Mouse (Mus musculus) stomach, embryonic 16.5 days (tissue): ENCODE measurements around the gene Dusp16. TPM values are rescaled to one million over a fixed set of nuclear protein-coding genes. Genes with fewer than 3 reads are reported as not detected.

ENCODE experiments used
- ATAC-seq: fragments of 200-750 bp; cut with Nextera tagmentation; 2 replicates; pipeline ENCODE4 v1.8.0; 2017; ENCODE audit warnings: moderate number of reproducible peaks, moderate TSS enrichment; ENCODE audit not compliant: insufficient read depth, low FRiP score
- H3K27ac ChIP-seq: fragments of 300-500 bp; sonication (generic); 2 replicates; pipeline ENCODE4 v1.5.1; 2014; ENCODE audit warnings: low read length
- H3K27me3 ChIP-seq: fragments of 300-500 bp; sonication (generic); 2 replicates; pipeline ENCODE4 v1.6.1; 2014; ENCODE audit warnings: low read length, control low read depth, mixed read lengths; ENCODE audit not compliant: control insufficient read depth, insufficient read depth
- H3K36me3 ChIP-seq: fragments of 300-500 bp; sonication (generic); 2 replicates; pipeline ENCODE4 v1.6.1; 2014; ENCODE audit warnings: low read length; ENCODE audit not compliant: control insufficient read depth, insufficient read depth
- H3K4me1 ChIP-seq: fragments of 300-500 bp; sonication (generic); 2 replicates; pipeline ENCODE4 v1.6.1; 2014; ENCODE audit warnings: low read length, control low read depth, mixed read lengths; ENCODE audit not compliant: control insufficient read depth, insufficient read depth
- H3K4me2 ChIP-seq: fragments of 300-500 bp; sonication (generic); 2 replicates; pipeline ENCODE4 v1.6.1; 2014; ENCODE audit warnings: low read depth, low read length, mixed read lengths
- H3K4me3 ChIP-seq: fragments of 300-500 bp; sonication (generic); replicated peaks from 2 replicates; pipeline ENCODE4 v1.5.1; 2014; ENCODE audit warnings: mild to moderate bottlenecking, low read length
- H3K9ac ChIP-seq: fragments of 300-500 bp; sonication (generic); 2 replicates; pipeline ENCODE4 v1.6.1; 2014; ENCODE audit warnings: low read length
- H3K9me3 ChIP-seq: fragments of 300-500 bp; sonication (generic); replicated peaks from 2 replicates; pipeline ENCODE4 v1.6.1; 2016; ENCODE audit warnings: low read length, control low read depth; ENCODE audit not compliant: control insufficient read depth
- WGBS: fragments of 180-500 bp; shearing (Covaris S2); extraction: QIAGEN DNeasy Blood & Tissue Kit; methylation state at CpG from one replicate; pipeline ENCODE4 v1.1.7; 2014; 5-methylcytosine and 5-hydroxymethylcytosine counted together
- polyA plus RNA-seq: library from polyadenylated mRNA; unstranded; fragments of >200 nt; fragmentation: Nextera tagmentation; extraction: Ambion mirVana; gene quantifications from 2 replicates; pipeline ENCODE4 v1.2.1, GENCODE M21; 2015

Gene Dusp16
- polyA plus RNA-seq, 1 experiment from 2014 or later, result 18.5 TPM

GRCm38 (mm10) chr6:134718668-134719065, 73.8 kb downstream of the Dusp16 start:
- Histone ChIP-seq H3K36me3 (peaks cover 12% of the 10 kb centered on the region), H3K9ac (no peak overlapping the region), H3K27me3 (no peaks in the 10 kb centered on the region), H3K4me1 (no peaks in the 10 kb centered on the region), H3K4me3 (no peak overlapping the region), H3K4me2 (no peak overlapping the region), H3K9me3 (no peaks in the 10 kb centered on the region), H3K27ac (no peak overlapping the region)
- 89% methylated on average over 11 of the region's 11 CpGs for WGBS
- 0 out of 2 replicates have a peak, but pooled peaks have one; percentile 3 for ATAC-seq

- H3K27ac ChIP-seq, result no peak overlapping the region
- no peak overlapping the region for H3K4me3 ChIP-seq
- peaks cover 12% of the 10 kb centered on the region for H3K36me3 ChIP-seq
- H3K4me2 ChIP-seq, result no peak overlapping the region
- no peak overlapping the region for H3K9ac ChIP-seq
- 82% methylated on average over 20 of the region's 20 CpGs for WGBS
- ATAC-seq, result peak; percentile 50
- no peaks in the 10 kb centered on the region for H3K9me3 ChIP-seq
- H3K4me1 ChIP-seq, result no peaks in the 10 kb centered on the region
- H3K27me3 ChIP-seq, result no peaks in the 10 kb centered on the region
These were observed 74.3 kb downstream of the Dusp16 start for GRCm38 (mm10) chr6:134717886-134718667.

- H3K4me1 ChIP-seq, result no peaks in the 10 kb centered on the region
- 56% methylated on average over 6 of the region's 6 CpGs for WGBS
- ATAC-seq, result no peak
- H3K4me2 ChIP-seq, result no peak overlapping the region
- peaks cover 12% of the 10 kb centered on the region for H3K36me3 ChIP-seq
- H3K27me3 ChIP-seq, result no peaks in the 10 kb centered on the region
- no peak overlapping the region for H3K9ac ChIP-seq
- H3K9me3 ChIP-seq, result no peaks in the 10 kb centered on the region
- no peak overlapping the region for H3K4me3 ChIP-seq
- H3K27ac ChIP-seq, result no peak overlapping the region
These were observed 76.2 kb downstream of the Dusp16 start for GRCm38 (mm10) chr6:134716168-134716587.

- no peak overlapping the region for H3K27ac ChIP-seq
- H3K27me3 ChIP-seq, result no peaks in the 10 kb centered on the region
- no peak overlapping the region for H3K9ac ChIP-seq
- no peak overlapping the region for H3K4me2 ChIP-seq
- no peak overlapping the region for H3K4me3 ChIP-seq
- peaks cover 12% of the 10 kb centered on the region for H3K36me3 ChIP-seq
- no peaks in the 10 kb centered on the region for H3K9me3 ChIP-seq
- H3K4me1 ChIP-seq, result no peaks in the 10 kb centered on the region
- 66% methylated on average over 1 of the region's 1 CpGs for WGBS
- no peak for ATAC-seq
These were observed 78.5 kb downstream of the Dusp16 start for GRCm38 (mm10) chr6:134713897-134714296.

- Histone ChIP-seq H3K27ac (no peak overlapping the region), H3K9ac (no peak overlapping the region), H3K9me3 (no peaks in the 10 kb centered on the region), H3K36me3 (peaks cover 8% of the 10 kb centered on the region; the same call in 1 of the 2 replicates), H3K4me3 (no peak overlapping the region), H3K4me2 (no peak overlapping the region), H3K27me3 (no peaks in the 10 kb centered on the region), H3K4me1 (no peaks in the 10 kb centered on the region)
- no peak for ATAC-seq
- 43% methylated on average over 3 of the region's 3 CpGs for WGBS
These were observed 79.1 kb downstream of the Dusp16 start for GRCm38 (mm10) chr6:134713321-134713720.

GRCm38 (mm10) chr6:134710020-134710419, 82.4 kb downstream of the Dusp16 start:
- WGBS, result 85% methylated on average over 15 of the region's 15 CpGs

GRCm38 (mm10) chr6:134706467-134706866, 86.0 kb downstream of the Dusp16 start:
- ATAC-seq, result no peak
- Histone ChIP-seq H3K4me3 (no peak overlapping the region), H3K27ac (no peak overlapping the region), H3K9me3 (no peaks in the 10 kb centered on the region), H3K4me1 (no peaks in the 10 kb centered on the region), H3K27me3 (no peaks in the 10 kb centered on the region), H3K4me2 (no peak overlapping the region), H3K36me3 (no peaks in the 10 kb centered on the region), H3K9ac (no peak overlapping the region)
- WGBS, result 60% methylated on average over 4 of the region's 4 CpGs

More at GRCm38 (mm10) chr6:134710020-134710419, 82.4 kb downstream of the Dusp16 start:
- Histone ChIP-seq H3K9ac (no peak overlapping the region), H3K27ac (no peak overlapping the region), H3K27me3 (no peaks in the 10 kb centered on the region), H3K4me2 (no peak overlapping the region), H3K36me3 (no peaks in the 10 kb centered on the region), H3K4me3 (no peak overlapping the region), H3K4me1 (no peaks in the 10 kb centered on the region), H3K9me3 (no peaks in the 10 kb centered on the region)
- ATAC-seq, result no peak

GRCm38 (mm10) chr6:134703053-134703690, 89.3 kb downstream of the Dusp16 start:
- Histone ChIP-seq H3K4me3 (no peak overlapping the region), H3K4me2 (no peak overlapping the region), H3K27ac (no peak overlapping the region), H3K9ac (no peak overlapping the region), H3K4me1 (0 out of 2 replicates have a peak, but pooled peaks cover 3% of the 10 kb centered on the region), H3K9me3 (no peaks in the 10 kb centered on the region), H3K36me3 (no peaks in the 10 kb centered on the region), H3K27me3 (no peaks in the 10 kb centered on the region)
- ATAC-seq, result no peak
- 83% methylated on average over 4 of the region's 4 CpGs for WGBS

GRCm38 (mm10) chr6:134702184-134702583, 90.2 kb downstream of the Dusp16 start:
- WGBS, result 90% methylated on average over 7 of the region's 7 CpGs
- Histone ChIP-seq H3K9ac (no peak overlapping the region), H3K27ac (no peak overlapping the region), H3K36me3 (no peaks in the 10 kb centered on the region), H3K4me2 (no peak overlapping the region), H3K9me3 (no peaks in the 10 kb centered on the region), H3K4me3 (no peak overlapping the region), H3K27me3 (no peaks in the 10 kb centered on the region), H3K4me1 (0 out of 2 replicates have a peak, but pooled peaks cover 3% of the 10 kb centered on the region)
- no peak for ATAC-seq
